Mouse (Mus musculus) MEL (cell line): ENCODE measurements around the gene Ap1b1. TPM values are rescaled to one million over a fixed set of nuclear protein-coding genes. Genes with fewer than 3 reads are reported as not detected.

Source experiments
- DNase-seq: peaks from one replicate; pipeline ENCODE4 v3.0.0; 2011; ENCODE audit warnings: low read depth, low spot score
- H3K27ac ChIP-seq: 2 replicates; pipeline ENCODE4 v1.5.1; 2012; ENCODE audit warnings: low read depth, mild to moderate bottlenecking, control low read depth, low read length, moderate library complexity; ENCODE audit not compliant: control insufficient read depth
- H3K27me3 ChIP-seq, 2 experiments: fragments of 150-350 bp in 1 of 2; sonication (generic) in 1 of 2; 2 replicates each; pipeline ENCODE4 v1.6.1; 2012; ENCODE audit warnings: low read length in 2 of 2, mild to moderate bottlenecking in 2 of 2, improper control_type of control experiment in 1 of 2, moderate library complexity in 1 of 2; ENCODE audit not compliant: insufficient read depth in 2 of 2, control insufficient read depth in 1 of 2
- H3K36me3 ChIP-seq, 2 experiments: 2 replicates each; pipeline ENCODE4 v1.6.1; 2012 to 2014; ENCODE audit warnings: low read length in 2 of 2, improper control_type of control experiment in 1 of 2, inconsistent platforms in 1 of 2, mild to moderate bottlenecking in 1 of 2; ENCODE audit not compliant: insufficient read depth in 2 of 2, control insufficient read depth in 1 of 2
- H3K4me1 ChIP-seq, 2 experiments: fragments of 150-350 bp in 1 of 2; sonication (generic) in 1 of 2; 2 replicates each; pipeline ENCODE4 v1.6.1; 2012; ENCODE audit warnings: low read length in 2 of 2, improper control_type of control experiment in 1 of 2, mild to moderate bottlenecking in 1 of 2; ENCODE audit not compliant: insufficient read depth in 2 of 2, control insufficient read depth in 1 of 2
- H3K4me3 ChIP-seq, 2 experiments: fragments of 150-350 bp in 1 of 2; sonication (generic) in 1 of 2; 2 replicates each; pipeline ENCODE4 v1.5.1; 2012; ENCODE audit warnings: low read depth in 2 of 2, low read length in 2 of 2, mild to moderate bottlenecking in 2 of 2, moderate library complexity in 2 of 2, control low read depth in 1 of 2, improper control_type of control experiment in 1 of 2; ENCODE audit not compliant: control insufficient read depth in 1 of 2, insufficient read depth in 1 of 2
- H3K79me2 ChIP-seq: 2 replicates; pipeline ENCODE4 v1.6.1; 2012; ENCODE audit warnings: mild to moderate bottlenecking, low read length, moderate library complexity; ENCODE audit not compliant: control insufficient read depth, poor library complexity, insufficient read depth
- H3K9ac ChIP-seq: 2 replicates; pipeline ENCODE4 v1.6.1; 2012; ENCODE audit warnings: low read depth, mild to moderate bottlenecking, control low read depth, low read length, moderate library complexity; ENCODE audit not compliant: control insufficient read depth, poor library complexity, severe bottlenecking
- H3K9me3 ChIP-seq: fragments of 150-350 bp; sonication (generic); replicated peaks from 2 replicates; pipeline ENCODE4 v1.6.1; 2012; ENCODE audit warnings: mild to moderate bottlenecking, low read length, improper control_type of control experiment, moderate library complexity; ENCODE audit not compliant: insufficient read depth
- EP300 ChIP-seq, 2 experiments: IDR thresholded peaks; 2 replicates each; pipeline ENCODE4 v1.6.1; 2011; ENCODE audit warnings: improper control_type of control experiment in 2 of 2, low read length in 2 of 2, low read depth in 1 of 2, mild to moderate bottlenecking in 1 of 2
- ETS1 ChIP-seq: IDR thresholded peaks from 2 replicates; pipeline ENCODE4 v1.6.1; 2012; ENCODE audit warnings: low read depth, mild to moderate bottlenecking, inconsistent platforms, low read length, improper control_type of control experiment, moderate library complexity
- MAZ ChIP-seq: IDR thresholded peaks from 2 replicates; pipeline ENCODE4 v1.6.1; 2012; ENCODE audit warnings: low read depth, mild to moderate bottlenecking, inconsistent platforms, low read length, improper control_type of control experiment
- MEF2A ChIP-seq: IDR thresholded peaks from 2 replicates; pipeline ENCODE4 v1.6.1; 2014; ENCODE audit warnings: low read depth, mild to moderate bottlenecking, inconsistent platforms, low read length, improper control_type of control experiment; ENCODE audit not compliant: poor library complexity, insufficient replicate concordance, severe bottlenecking; ENCODE audit errors: extremely low read depth
- NRF1 ChIP-seq: IDR thresholded peaks from 2 replicates; pipeline ENCODE4 v1.6.1; 2014; ENCODE audit warnings: low read depth, mild to moderate bottlenecking, inconsistent platforms, low read length, improper control_type of control experiment, moderate library complexity; ENCODE audit not compliant: poor library complexity, insufficient read depth, severe bottlenecking
- POLR2A ChIP-seq, 2 experiments: IDR thresholded peaks; 2 replicates each; pipeline ENCODE4 v1.6.1; 2011 to 2012; ENCODE audit warnings: low read length in 2 of 2, mild to moderate bottlenecking in 2 of 2, control low read depth in 1 of 2, improper control_type of control experiment in 1 of 2, low read depth in 1 of 2, moderate library complexity in 1 of 2; ENCODE audit not compliant: control insufficient read depth in 1 of 2, insufficient read depth in 1 of 2, poor library complexity in 1 of 2
- SMC3 ChIP-seq: IDR thresholded peaks from 2 replicates; pipeline ENCODE4 v1.6.1; 2011; ENCODE audit warnings: low read depth, low read length, improper control_type of control experiment
- ZC3H11A ChIP-seq: IDR thresholded peaks from 2 replicates; pipeline ENCODE4 v1.6.1; 2012; ENCODE audit warnings: low read depth, mild to moderate bottlenecking, inconsistent platforms, low read length, improper control_type of control experiment
- ZMIZ1 ChIP-seq: IDR thresholded peaks from 2 replicates; pipeline ENCODE4 v1.6.1; 2012; ENCODE audit warnings: low read depth, mild to moderate bottlenecking, inconsistent platforms, low read length, improper control_type of control experiment, moderate library complexity
- ZNF384 ChIP-seq: IDR thresholded peaks from 2 replicates; pipeline ENCODE4 v1.6.1; 2012; ENCODE audit warnings: low read depth, mild to moderate bottlenecking, inconsistent platforms, low read length, improper control_type of control experiment
- polyA plus RNA-seq, 2 experiments: library from polyadenylated mRNA; stranded (reverse) in 1 of 2; unstranded in 1 of 2; fragments of >175 nt in 1 of 2; fragments of >200 nt in 1 of 2; gene quantifications; 2 replicates each; pipeline versions ENCODE4 v1.2.1 to v1.2.4; 2012; ENCODE audit warnings: low replicate concordance in 2 of 2, low read depth in 1 of 2; ENCODE audit not compliant: insufficient read length in 2 of 2, insufficient read depth in 1 of 2, missing spikeins in 1 of 2
- total RNA-seq: library from RNA; depleted of rRNA; stranded (reverse); fragments of 300-350 nt; gene quantifications from 2 replicates; pipeline ENCODE4 v1.2.3, GENCODE M21; 2012

Gene Ap1b1
- total and polyA plus RNA-seq, 3 experiments: 60.1 to 79.3 TPM; not detected in 1

DNA sequence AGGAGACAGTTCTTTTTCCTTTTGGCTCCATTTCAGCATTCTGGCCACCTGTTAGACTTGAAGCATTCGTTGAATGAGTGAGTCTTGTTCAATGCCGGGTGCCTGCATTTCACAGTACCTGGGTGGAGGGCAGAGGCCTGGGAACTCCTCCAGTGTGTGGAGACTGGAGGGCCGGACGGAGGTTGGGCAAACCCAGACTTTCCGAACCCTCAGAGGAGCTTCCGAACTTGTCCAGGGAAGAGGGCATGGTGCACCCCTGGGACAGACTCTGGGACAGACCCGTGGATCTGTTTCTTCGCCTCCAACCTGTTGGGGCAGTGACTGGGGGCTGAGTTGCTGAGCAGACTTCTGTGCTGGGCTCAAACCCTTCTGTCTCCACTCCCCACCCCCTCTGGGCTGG is 70.4 kb downstream of the Ap1b1 start (continued):
- no peak for TF ChIP-seq MEF2A
- no peak for TF ChIP-seq ZC3H11A

DNA sequence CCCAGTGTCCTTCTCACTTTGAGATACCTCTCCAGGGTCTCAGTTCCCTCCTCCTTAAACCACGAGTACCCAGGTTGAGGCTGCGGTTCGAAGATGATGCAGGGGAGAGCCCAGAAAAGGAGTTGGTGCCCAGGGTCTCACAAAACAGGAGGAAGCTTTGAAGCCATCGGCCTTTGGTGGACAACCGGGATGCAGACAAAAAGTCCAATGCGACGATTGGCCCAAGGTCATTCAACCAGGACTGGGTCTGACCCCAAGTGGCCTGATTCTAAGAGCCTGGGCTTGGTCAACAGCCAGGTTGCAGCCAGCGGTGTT is 70.9 kb downstream of the Ap1b1 start:
- H3K9ac ChIP-seq: no peak overlapping the region; the same call in 1 of the 2 replicates
- H3K4me1 ChIP-seq: peaks cover 0 to 4% of the 10 kb centered on the region in 2 experiments; a peak in 1 of 4 replicates
- H3K79me2 ChIP-seq: no peaks in the 10 kb centered on the region
- no peak overlapping the region for H3K27ac ChIP-seq
- TF ChIP-seq NRF1: no peak
- 0 out of 2 replicates have a peak, but pooled peaks have one; percentile 8 for TF ChIP-seq ZMIZ1
- no peak for DNase-seq
- H3K27me3 ChIP-seq: peaks cover 9 to 14% of the 10 kb centered on the region in 2 experiments
- no peaks in the 10 kb centered on the region for H3K9me3 ChIP-seq
- H3K4me3 ChIP-seq: peak overlapping the region; percentile 54 to 64; a peak in 3 of 4 replicates
- no peaks in the 10 kb centered on the region; a peak in 1 of 4 replicates for H3K36me3 ChIP-seq

GRCm38 (mm10) chr11:5057856-5058641 is 71.4 kb downstream of the Ap1b1 start, which contains the start of gene Rasl10a:
TSS of gene Rasl10a (plus strand) at chr11:5058128.
- peak; percentile 50 for DNase-seq
- Histone ChIP-seq H3K27me3 (peaks cover 9 to 14% of the 10 kb centered on the region in 2 experiments), H3K9me3 (no peaks in the 10 kb centered on the region), H3K9ac (peak within 1 kb of the TSS; percentile 26), H3K27ac (no peak within 1 kb of the TSS), H3K79me2 (no peaks in the 10 kb centered on the region), H3K4me3 (peak within 1 kb of the TSS; percentile 54 to 64), H3K36me3 (no peaks in the 10 kb centered on the region; a peak in 1 of 4 replicates), H3K4me1 (peaks cover 0 to 4% of the 10 kb centered on the region in 2 experiments; a peak in 1 of 4 replicates)
- TF ChIP-seq ZMIZ1 (0 out of 2 replicates have a peak, but pooled peaks have one; percentile 14), POLR2A (IDR thresholded peaks at IDR 0.05; ENCODE audit: control insufficient read depth in 1 of 2, insufficient read depth in 1 of 2, low read depth in 1 of 2, low read length in 2 of 2, poor library complexity in 1 of 2) (0 out of 4 replicates have a peak, but pooled peaks of 1 of the 2 experiments have one; percentile 22), ZNF384 (no peak), MAZ (no peak)

- H3K36me3 ChIP-seq: no peaks in the 10 kb centered on the region; a peak in 1 of 4 replicates
- no peaks in the 10 kb centered on the region for H3K79me2 ChIP-seq
- H3K9me3 ChIP-seq: no peaks in the 10 kb centered on the region
- no peak overlapping the region for H3K27ac ChIP-seq
- H3K27me3 ChIP-seq: peaks cover 9 to 14% of the 10 kb centered on the region in 2 experiments
- H3K9ac ChIP-seq: no peak overlapping the region
- TF ChIP-seq ETS1 (no peak), EP300 (IDR thresholded peaks at IDR 0.05; ENCODE audit: low read depth in 1 of 2, low read length in 2 of 2) (no peak), SMC3 (no peak)
- peak overlapping the region in 1 of 2 experiments; percentile 54; a peak in 2 of 4 replicates for H3K4me3 ChIP-seq
- no peak for DNase-seq
- peaks cover 0 to 4% of the 10 kb centered on the region in 2 experiments; a peak in 1 of 4 replicates for H3K4me1 ChIP-seq
Measured at GRCm38 (mm10) chr11:5058783-5059182, 72.2 kb downstream of the Ap1b1 start.
